Mouse (Mus musculus): Measurements from ENCODE around the gene Vps18.

The Vps18 gene

DNA sequence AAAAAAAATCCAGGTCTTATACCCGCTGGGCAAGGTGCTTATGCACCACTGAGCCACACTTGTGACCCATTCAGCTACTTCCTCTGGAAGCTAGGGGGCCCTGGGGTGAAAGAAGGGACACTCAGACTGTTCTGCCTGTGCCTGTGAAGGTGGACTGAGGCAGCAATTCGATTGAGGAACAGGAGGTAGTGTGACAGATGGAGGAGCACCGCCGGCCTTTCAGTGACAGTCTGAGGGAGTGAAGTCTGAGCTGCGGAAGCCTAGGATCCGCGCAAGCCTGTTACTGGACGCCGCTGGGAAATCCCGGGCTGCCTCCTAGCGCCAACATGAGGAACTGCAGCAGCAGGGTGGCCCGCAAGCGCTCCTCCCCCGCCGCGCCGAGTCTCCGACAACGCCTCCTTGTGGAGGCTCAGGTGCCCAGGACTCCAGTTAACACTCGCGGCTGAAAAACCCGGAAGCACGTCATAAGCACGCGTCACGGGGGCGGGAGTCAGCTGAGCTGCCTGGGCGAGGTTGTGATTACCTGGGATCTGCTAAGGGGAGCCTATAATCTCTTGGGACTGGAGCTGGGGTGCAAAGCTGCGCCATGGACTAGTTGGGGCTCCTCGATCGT lies at the start of gene Vps18:
TSS of gene Vps18 (plus strand) at position 471 of the 613 bp plus-strand sequence.
- in situ Hi-C loops (cut with MboI, MseI) = loop anchor here (5.0 kb wide), 1 partner anchor 41 kb away; no protein-coding TSS in a partner anchor

DNA sequence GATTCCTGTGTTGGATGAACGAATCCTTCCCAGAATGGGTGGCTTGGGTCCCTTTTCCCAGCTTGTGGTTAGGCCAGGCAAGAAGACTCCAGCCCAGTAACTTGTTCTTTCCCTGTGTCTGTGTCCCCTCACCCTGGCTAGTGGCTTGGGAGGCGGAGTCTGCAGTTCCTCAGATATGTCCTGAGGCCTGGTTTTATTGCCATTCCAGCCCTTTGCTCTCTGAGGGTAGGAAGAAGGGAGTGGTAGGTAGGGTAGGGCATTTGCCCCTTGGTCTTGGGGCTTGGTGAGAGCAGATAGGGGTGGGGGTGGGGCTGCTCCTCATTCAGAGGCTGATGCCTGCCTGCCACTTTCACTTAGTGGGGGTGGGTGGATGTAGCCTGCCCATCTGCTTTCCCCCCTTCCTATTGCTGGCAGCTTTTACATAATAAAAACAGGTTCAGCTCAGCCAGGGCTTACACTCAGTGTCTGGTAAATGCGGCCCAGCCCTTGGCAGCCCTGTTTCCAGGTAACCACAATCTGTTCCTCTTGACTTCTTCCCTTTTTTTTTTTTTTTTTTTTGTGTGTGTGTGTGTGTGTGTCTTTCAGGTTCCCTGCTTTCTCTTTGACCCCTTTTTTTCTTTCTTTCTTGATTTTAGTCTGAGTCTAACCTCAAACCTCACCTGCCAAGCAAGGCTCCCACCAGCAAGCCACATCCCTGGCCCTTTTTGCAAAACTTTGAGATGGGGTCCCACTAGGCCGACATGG lies 48.3 kb upstream of the Vps18 start:
- in situ Hi-C loops (cut with MboI, MseI) = no loop called here

GRCm38 (mm10) chr2:119240819-119241186 lies 47.7 kb upstream of the Vps18 start:
- in situ Hi-C loops (cut with MboI, MseI) = no loop called here

GRCm38 (mm10) chr2:119242548-119242947 lies 46.0 kb upstream of the Vps18 start:
- in situ Hi-C loops (cut with MboI, MseI) = no loop called here

- in situ Hi-C loops (cut with MboI, MseI) = loop anchor here (5.0 kb wide), 1 partner anchor 42 kb away; the partner anchor contains the start of gene Vps18
These were observed 43.3 kb upstream of the Vps18 start for GRCm38 (mm10) chr2:119245246-119245645.

- in situ Hi-C loops (cut with MboI, MseI) = loop anchor here (5.0 kb wide), 1 partner anchor 39 kb away; the partner anchor contains the start of gene Vps18
These were observed 40.6 kb upstream of the Vps18 start for GRCm38 (mm10) chr2:119247904-119248303.

DNA sequence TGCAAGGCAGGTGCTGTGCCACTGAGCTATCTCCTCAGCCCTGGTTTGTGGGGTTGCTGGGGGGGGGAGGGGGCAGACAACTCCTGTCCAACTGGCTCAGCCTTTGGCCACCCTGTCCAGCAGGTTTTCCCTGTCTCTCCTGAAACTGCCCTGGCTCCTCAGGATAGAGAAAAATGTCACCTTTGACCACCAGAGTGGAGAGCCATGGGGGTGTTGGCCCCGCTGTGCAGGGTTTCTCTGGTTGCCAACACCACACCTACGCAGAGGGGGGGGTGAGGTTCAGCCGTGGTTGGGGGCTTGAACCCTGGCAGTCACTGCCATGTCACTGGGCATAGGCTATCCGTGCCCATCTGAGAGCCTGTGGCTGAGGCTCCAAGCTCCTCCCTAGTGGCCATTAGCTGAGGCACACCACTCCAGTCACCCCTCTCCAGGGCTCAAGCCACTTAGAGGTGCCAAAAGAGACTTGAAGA lies 38.9 kb upstream of the Vps18 start:
- in situ Hi-C loops (cut with MboI, MseI) = loop anchor here (5.0 kb wide), 1 partner anchor 38 kb away; the partner anchor contains the start of gene Vps18

DNA sequence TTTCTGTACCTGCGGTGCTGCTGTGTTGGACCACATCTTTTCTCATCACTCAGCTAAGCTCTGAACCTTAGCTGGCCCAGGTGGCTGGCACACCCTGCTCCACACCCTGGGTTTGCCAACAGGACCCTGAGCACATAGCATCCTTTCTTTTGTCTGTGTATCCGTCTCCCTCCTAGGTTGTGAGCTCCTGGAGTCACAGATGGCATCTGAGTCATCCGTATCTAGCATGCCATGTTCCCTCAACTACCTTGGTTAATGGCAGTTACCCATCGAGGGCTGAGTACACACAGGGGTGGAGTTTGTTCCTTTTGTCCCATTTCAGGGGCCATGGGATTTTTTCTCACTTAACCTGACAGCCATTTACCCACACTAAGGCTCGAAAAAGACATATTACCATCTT lies 38.2 kb upstream of the Vps18 start:
- in situ Hi-C loops (cut with MboI, MseI) = no loop called here

DNA sequence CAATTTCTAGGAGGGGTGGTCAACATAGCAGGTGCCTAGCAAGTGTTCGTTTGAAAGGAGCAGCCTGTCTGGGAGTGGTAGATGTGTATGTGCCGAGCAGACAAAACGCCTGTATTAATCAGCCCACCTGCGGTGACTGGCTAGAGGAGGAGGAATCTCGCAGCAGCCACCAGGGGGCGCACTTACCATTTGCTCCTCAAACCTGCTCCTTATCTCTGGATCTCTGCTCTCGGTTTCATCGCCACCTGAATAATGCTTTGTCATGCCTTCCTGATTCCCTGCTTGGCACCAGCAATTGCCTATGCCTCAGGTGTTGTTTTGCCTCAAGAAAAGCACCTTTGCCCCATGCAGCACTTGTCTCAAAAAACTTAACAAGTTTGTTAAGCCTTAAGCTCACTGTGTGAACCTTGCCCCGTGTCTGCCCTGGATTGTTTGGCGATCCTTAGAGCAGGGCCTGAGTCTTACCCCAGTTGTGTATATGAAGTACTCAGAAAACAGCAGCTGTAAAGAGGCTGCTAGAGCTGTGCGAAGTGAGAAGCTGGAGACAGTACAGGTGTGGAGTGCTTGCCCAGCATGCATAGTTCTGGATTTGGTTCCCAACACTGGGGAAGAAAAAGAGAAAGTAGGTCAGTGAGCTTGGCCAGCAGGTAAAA lies 37.6 kb upstream of the Vps18 start:
- in situ Hi-C loops (cut with MboI, MseI) = no loop called here

- in situ Hi-C loops (cut with MboI, MseI) = no loop called here
These were observed 33.6 kb upstream of the Vps18 start for GRCm38 (mm10) chr2:119254976-119255375.

GRCm38 (mm10) chr2:119260518-119260917 lies 28.0 kb upstream of the Vps18 start:
- in situ Hi-C loops (cut with MboI, MseI) = no loop called here

DNA sequence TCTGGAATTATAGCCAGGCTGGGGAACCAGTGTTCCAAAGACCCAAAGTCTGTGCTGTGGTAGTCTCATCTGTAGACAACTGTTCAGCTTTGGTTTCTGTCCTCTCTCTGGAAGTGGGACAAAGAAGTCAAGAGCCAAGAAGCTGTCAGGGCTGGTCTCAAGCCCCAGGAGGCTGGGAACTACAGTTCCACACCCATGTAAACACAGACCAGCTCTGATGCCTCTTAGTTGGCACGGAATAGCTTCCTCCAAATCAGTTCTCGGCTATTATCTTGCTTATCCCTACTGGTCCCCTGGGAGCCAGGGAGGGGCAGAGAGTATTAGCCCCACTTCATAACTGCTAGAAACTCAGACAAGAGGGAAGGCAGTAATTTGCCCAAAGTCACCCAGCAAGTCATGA lies 27.2 kb upstream of the Vps18 start:
- in situ Hi-C loops (cut with MboI, MseI) = no loop called here

DNA sequence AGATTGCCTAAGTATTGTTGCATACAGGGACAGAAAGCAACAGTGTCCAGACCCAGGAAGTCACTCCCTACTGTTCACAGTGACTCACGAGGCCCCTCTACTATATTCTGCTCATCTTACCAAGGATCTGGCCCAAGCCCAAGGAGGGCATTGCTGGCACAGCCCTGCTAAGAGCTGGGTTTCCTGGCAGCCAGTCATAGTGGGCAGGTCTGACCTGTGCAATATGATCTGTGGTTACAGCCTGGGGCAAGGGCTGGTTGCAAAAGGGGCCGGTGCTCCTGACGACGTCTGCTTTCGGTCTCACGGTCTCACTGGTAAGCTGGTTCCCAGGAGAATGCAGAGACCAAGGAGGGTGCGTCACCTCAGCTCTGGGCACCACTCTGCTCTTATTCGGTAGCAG lies 25.6 kb upstream of the Vps18 start:
- in situ Hi-C loops (cut with MboI, MseI) = no loop called here

- in situ Hi-C loops (cut with MboI, MseI) = no loop called here
These were observed 24.7 kb upstream of the Vps18 start for GRCm38 (mm10) chr2:119263813-119264212.

- in situ Hi-C loops (cut with MboI, MseI) = no loop called here
These were observed 18.3 kb upstream of the Vps18 start for GRCm38 (mm10) chr2:119270286-119270642.

DNA sequence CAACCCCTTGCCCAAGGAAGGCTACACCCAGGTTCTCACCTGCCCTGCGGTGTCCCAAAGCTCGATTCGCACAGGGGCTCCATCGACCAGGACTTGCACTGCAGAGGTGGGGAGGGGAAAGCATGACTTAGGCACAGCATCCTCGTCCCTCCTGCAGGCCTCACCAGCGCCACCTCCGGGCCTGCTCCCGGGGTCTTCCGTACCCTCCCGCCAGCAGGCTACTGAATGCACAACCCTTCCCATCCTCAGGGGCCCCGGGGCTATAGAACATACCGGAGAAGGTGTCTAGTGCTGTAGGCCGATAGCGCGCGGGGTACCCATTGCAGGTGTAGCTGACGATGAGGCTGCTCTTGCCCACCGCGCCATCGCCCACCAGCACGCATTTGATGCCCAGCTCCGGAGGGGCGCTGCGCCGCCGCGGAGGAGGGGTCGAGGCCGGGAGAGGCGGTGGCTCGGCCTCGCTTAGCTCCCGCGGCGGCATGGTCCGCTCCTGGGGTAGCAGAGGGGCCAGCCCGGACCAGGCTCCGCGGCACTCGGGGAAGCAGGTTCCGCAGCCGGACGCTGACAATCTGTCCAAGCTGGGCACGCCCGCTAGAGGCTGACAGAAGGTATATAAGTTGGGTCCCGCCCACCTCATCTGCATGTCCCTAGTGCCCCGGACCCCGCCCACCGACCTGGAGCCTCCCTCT lies 17.8 kb upstream of the Vps18 start, which contains the start of gene Rhov:
TSS of gene Rhov (minus strand) at position 630 of the 689 bp plus-strand sequence.
- in situ Hi-C loops (cut with MboI, MseI) = no loop called here

DNA sequence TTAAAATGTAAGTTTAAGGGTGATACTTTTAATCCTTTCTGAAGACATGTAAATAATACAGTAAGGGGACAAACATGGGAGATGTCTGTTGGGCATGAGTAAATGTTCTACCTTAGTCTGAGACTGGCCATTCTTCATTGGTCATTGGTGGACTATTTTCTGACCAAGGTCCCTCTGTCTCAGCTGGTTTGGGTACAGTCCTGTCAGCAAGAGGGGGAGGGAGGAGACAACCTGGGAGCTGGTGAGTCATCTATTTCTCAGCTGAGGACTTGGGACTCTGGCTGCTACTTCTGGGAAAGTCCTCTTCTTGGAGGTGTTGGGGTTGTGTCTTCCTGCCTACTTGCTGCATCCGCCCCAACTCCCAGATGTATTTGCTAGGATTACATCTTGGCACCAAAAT lies 14.4 kb upstream of the Vps18 start:
- in situ Hi-C loops (cut with MboI, MseI) = no loop called here

GRCm38 (mm10) chr2:119276926-119277325 lies 11.6 kb upstream of the Vps18 start:
- in situ Hi-C loops (cut with MboI, MseI) = no loop called here

GRCm38 (mm10) chr2:119277810-119278209 lies 10.7 kb upstream of the Vps18 start:
- in situ Hi-C loops (cut with MboI, MseI) = no loop called here

- in situ Hi-C loops (cut with MboI, MseI) = no loop called here
These were observed 6.5 kb upstream of the Vps18 start for GRCm38 (mm10) chr2:119281899-119282565.

GRCm38 (mm10) chr2:119287372-119287771 lies 1.2 kb upstream of the Vps18 start:
- in situ Hi-C loops (cut with MboI, MseI) = loop anchor here (5.0 kb wide), 1 partner anchor 40 kb away; no protein-coding TSS in a partner anchor
